Comparison of ENCODE assay signal across 8 mouse cellular contexts in the genomic region with DNA sequence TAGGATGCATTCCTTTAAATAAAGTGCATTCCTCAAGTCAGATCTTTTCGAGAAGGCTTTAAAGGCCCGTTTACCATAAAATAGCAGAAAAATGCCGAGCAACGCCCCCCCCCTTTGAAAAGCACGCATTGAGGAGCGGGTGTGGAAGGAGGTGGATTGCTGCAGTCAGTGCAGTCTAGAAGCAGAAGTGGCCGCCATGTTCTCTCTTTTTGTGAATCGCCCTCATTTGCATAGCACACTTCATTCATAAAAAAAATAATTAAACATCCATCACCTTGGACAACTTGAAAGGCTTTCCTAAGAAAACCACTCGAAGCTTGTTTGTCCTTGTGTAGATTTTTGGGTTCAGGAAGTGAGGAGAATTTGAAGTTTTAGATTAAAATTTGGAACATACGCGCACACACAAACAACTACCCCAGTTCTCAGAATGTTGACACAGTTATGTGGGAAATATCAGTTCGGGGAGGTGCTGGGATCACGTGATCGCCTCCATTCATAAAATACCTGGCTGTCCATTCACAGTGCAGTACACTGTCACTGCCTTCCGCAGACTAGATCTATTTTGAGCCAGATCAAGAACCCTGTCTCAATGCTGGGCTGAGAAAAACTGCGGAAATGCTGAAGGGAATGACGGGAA. TPM values are rescaled to one million over a fixed set of nuclear protein-coding genes. Genes with fewer than 3 reads are reported as not detected.
A peak's percentile ranks its signal among the peaks of the same experiment; 100 is the strongest.
DNase-seq lines count a peak whose midpoint lies in the region; ATAC-seq and TF ChIP-seq lines count a peak whose summit lies in the region.

No protein-coding gene starts in this region.

- in situ Hi-C loops in ES-E14 (cut with MboI; ENCODE audit: low sequenced_read_pairs in 2 of 2, unreplicated experiment in 2 of 2) = no loop called here

- ATAC-seq in embryonic facial prominence, embryonic 13.5 days (ENCODE audit: insufficient number of reproducible peaks, insufficient read depth, low FRiP score, low TSS enrichment, low read depth) = no peak
- ATAC-seq in heart, embryonic 16.5 days (replicated peaks; ENCODE audit: extremely low read depth, insufficient read depth, low FRiP score) = peak; percentile 50
- no peak for ATAC-seq in lung, embryonic 14.5 days (ENCODE audit: insufficient read depth)
- ATAC-seq in neutrophil, adult 5-6 weeks (ENCODE audit: extremely low read depth, insufficient number of reproducible peaks, low FRiP score, poor library complexity, severe bottlenecking) = peak; percentile 73

- DNase-seq in ES-E14 (ENCODE audit: low read depth, low spot score) = no peak
- peak; percentile 61 to 76 for DNase-seq in adrenal gland, postnatal 36 days
- peak; percentile 64 to 68 for DNase-seq in kidney, postnatal 25 days
- peak; percentile 73 for DNase-seq in lung, embryonic 14.5 days
- peak; percentile 37 to 47 for DNase-seq in thymus, postnatal 36 days

- peak overlapping the region; percentile 73 for H3K4me2 ChIP-seq in embryonic facial prominence, embryonic 13.5 days
- peak overlapping the region; percentile 94 for H3K4me2 ChIP-seq in heart, embryonic 16.5 days (ENCODE audit: low read depth, low read length)
- H3K4me2 ChIP-seq in lung, embryonic 14.5 days = peak overlapping the region; percentile 77

- no peaks in the 10 kb centered on the region for H3K36me3 ChIP-seq in ES-E14 (ENCODE audit: control insufficient read depth, insufficient read depth, low read length, poor library complexity, severe bottlenecking)
- H3K36me3 ChIP-seq in embryonic facial prominence, embryonic 13.5 days = peaks cover 3% of the 10 kb centered on the region; the same call in 1 of the 2 replicates
- H3K36me3 ChIP-seq in heart, embryonic 16.5 days (ENCODE audit: control insufficient read depth, insufficient read depth) = no peaks in the 10 kb centered on the region
- H3K36me3 ChIP-seq in lung, embryonic 14.5 days (ENCODE audit: insufficient read depth) = no peaks in the 10 kb centered on the region

- H3K4me1 ChIP-seq in ES-E14 (ENCODE audit: control insufficient read depth in 2 of 2, insufficient read depth in 2 of 2, low read length in 2 of 2, poor library complexity in 1 of 2) = peaks cover 4 to 6% of the 10 kb centered on the region in 2 experiments; a peak in 2 of 4 replicates
- H3K4me1 ChIP-seq in embryonic facial prominence, embryonic 13.5 days = peaks cover 19% of the 10 kb centered on the region
- peaks cover 16% of the 10 kb centered on the region for H3K4me1 ChIP-seq in heart, embryonic 16.5 days (ENCODE audit: control insufficient read depth, insufficient read depth, low read length)
- H3K4me1 ChIP-seq in lung, embryonic 14.5 days (ENCODE audit: insufficient read depth) = 0 out of 2 replicates have a peak, but pooled peaks cover 3% of the 10 kb centered on the region

- WGBS in embryonic facial prominence, embryonic 13.5 days = 3% methylated on average over 17 of the region's 17 CpGs
- 1% methylated on average over 17 of the region's 17 CpGs for WGBS in heart, embryonic 16.5 days
- WGBS in lung, embryonic 14.5 days = 1% methylated on average over 17 of the region's 17 CpGs

- no peaks in the 10 kb centered on the region for H3K27me3 ChIP-seq in embryonic facial prominence, embryonic 13.5 days
- H3K27me3 ChIP-seq in heart, embryonic 16.5 days (ENCODE audit: control insufficient read depth, insufficient read depth, low read length) = no peaks in the 10 kb centered on the region
- H3K27me3 ChIP-seq in lung, embryonic 14.5 days (ENCODE audit: insufficient read depth, low read length) = no peaks in the 10 kb centered on the region

- TF ChIP-seq CTCF in lung, embryonic 14.5 days (IDR thresholded peaks at IDR 0.05; ENCODE audit: low read depth) = no peak

- peak overlapping the region; percentile 31; the same call in 1 of the 2 replicates for H3K9ac ChIP-seq in ES-E14 (ENCODE audit: insufficient read depth, low read depth, low read length, poor library complexity, severe bottlenecking)
- H3K9ac ChIP-seq in embryonic facial prominence, embryonic 13.5 days = peak overlapping the region; percentile 100
- peak overlapping the region; percentile 96 for H3K9ac ChIP-seq in heart, embryonic 16.5 days (ENCODE audit: low read length)
- H3K9ac ChIP-seq in lung, embryonic 14.5 days = peak overlapping the region; percentile 99

- no peak overlapping the region; the same call in 1 of the 2 replicates for H3K27ac ChIP-seq in ES-E14 (ENCODE audit: insufficient read depth, low read depth, low read length, poor library complexity, severe bottlenecking)
- H3K27ac ChIP-seq in embryonic facial prominence, embryonic 13.5 days = peak overlapping the region; percentile 48; the same call in 1 of the 2 replicates
- peak overlapping the region; percentile 74 for H3K27ac ChIP-seq in heart, embryonic 16.5 days (ENCODE audit: low read length)
- peak overlapping the region; percentile 32; the same call in 1 of the 2 replicates for H3K27ac ChIP-seq in lung, embryonic 14.5 days (ENCODE audit: low read depth)

- no peaks in the 10 kb centered on the region for H3K9me3 ChIP-seq in ES-E14 (ENCODE audit: control insufficient read depth, insufficient read depth, low read depth, low read length)
- H3K9me3 ChIP-seq in embryonic facial prominence, embryonic 13.5 days = no peaks in the 10 kb centered on the region
- no peaks in the 10 kb centered on the region for H3K9me3 ChIP-seq in heart, embryonic 16.5 days (replicated peaks; ENCODE audit: control insufficient read depth, low read length)
- no peaks in the 10 kb centered on the region for H3K9me3 ChIP-seq in lung, embryonic 14.5 days (ENCODE audit: low read depth, low read length)

- H3K4me3 ChIP-seq in ES-E14 (ENCODE audit: insufficient read depth in 1 of 2, low read depth in 1 of 2, low read length in 2 of 2, poor library complexity in 1 of 2, severe bottlenecking in 1 of 2) = peak overlapping the region; percentile 86 to 92
- peak overlapping the region; percentile 91 for H3K4me3 ChIP-seq in embryonic facial prominence, embryonic 13.5 days
- H3K4me3 ChIP-seq in heart, embryonic 16.5 days (ENCODE audit: low read length) = peak overlapping the region; percentile 81
- H3K4me3 ChIP-seq in lung, embryonic 14.5 days (ENCODE audit: low read depth, low read length) = peak overlapping the region; percentile 100

TF ChIP-seq in ES-E14, 5 proteins besides CTCF, POLR2A, EP300 and RAD21:
- TF ChIP-seq HCFC1 (IDR thresholded peaks at IDR 0.05; ENCODE audit: borderline replicate concordance, insufficient read depth, low read length) (no peak), ZC3H11A (IDR thresholded peaks at IDR 0.05; ENCODE audit: borderline replicate concordance, low read depth, low read length) (no peak), MAFK (IDR thresholded peaks at IDR 0.05; ENCODE audit: insufficient read depth, low read depth, low read length) (no peak), CHD2 (IDR thresholded peaks at IDR 0.05; ENCODE audit: low read depth, low read length) (no peak), ZNF384 (IDR thresholded peaks at IDR 0.05; ENCODE audit: low read depth, low read length) (peak; percentile 45; the same call in 1 of the 2 replicates)

RNA-seq across cellular contexts. Expression of gene Spred1, which starts 1.6 kb away (rescaled TPM):
- total RNA-seq in ES-E14 (2012; rRNA removed) = 44.7 and 64.1 TPM in 2 replicates
- 100 to 1,000 TPM in 1 of 2 experiments, 10 to 100 TPM in 1; 97.2 to 101 TPM for total RNA-seq in adrenal gland, postnatal 36 days (2021)
- polyA plus RNA-seq in embryonic facial prominence, embryonic 13.5 days (2015; fragmentation: Nextera tagmentation; extraction: Ambion mirVana) = 13.6 and 20.7 TPM in 2 replicates
- 3.7 and 5.2 TPM in 2 replicates for polyA plus RNA-seq in heart, embryonic 16.5 days (2015; fragmentation: Nextera tagmentation; extraction: Ambion mirVana)
- polyA plus RNA-seq in lung, embryonic 14.5 days (2014; fragmentation: Nextera tagmentation; extraction: Ambion mirVana) = 33.6 and 33.7 TPM in 2 replicates
- 3.4 and 3.6 TPM in 2 replicates for total RNA-seq in neutrophil, adult 5-6 weeks (2017)

Comparison
In these comparisons a context has a peak if more than half of its experiments do, and no peak if none do; other contexts are left out.
1. H3K9ac ChIP-seq: peak in every context shown above with its lines; median percentile 100 in embryonic facial prominence, embryonic 13.5 days; 99 in lung, embryonic 14.5 days; 96 in heart, embryonic 16.5 days; 31 in ES-E14.
2. ATAC-seq: peak in heart, embryonic 16.5 days (single experiment) and neutrophil, adult 5-6 weeks (single experiment); none in embryonic facial prominence, embryonic 13.5 days (single experiment) and lung, embryonic 14.5 days (single experiment).
3. RNA of gene Spred1, which starts 1.6 kb away (total RNA-seq): 97.2 to 101 TPM in adrenal gland, postnatal 36 days and 44.7 to 64.1 TPM in ES-E14; 3.4 to 3.6 TPM in neutrophil, adult 5-6 weeks; every median in the first group is over 10 times any median in the second.
4. Peak in every context shown above with its lines, with median percentiles within 50 percentile points of each other: H3K4me3 ChIP-seq and H3K4me2 ChIP-seq.